Mouse (Mus musculus): ENCODE measurements around the gene Gm2004. TPM values are rescaled to one million over a fixed set of nuclear protein-coding genes. Genes with fewer than 3 reads are reported as not detected.
"Not testable (repeated sequence)": the region's sequence is repeated elsewhere in the genome, so short reads cannot be mapped to it uniquely, and the experiment has no call there.

Gene Gm2004
- not detected in 2 replicates for polyA plus RNA-seq (2012; rRNA removed)

- WGBS = no CpG with 5 or more reads among the region's 2 CpGs
- H3K27ac ChIP-seq (ENCODE audit: insufficient read depth, low read depth, low read length); H3K36me3 ChIP-seq (ENCODE audit: control insufficient read depth, insufficient read depth, low read length); H3K4me3 ChIP-seq (ENCODE audit: low read depth, low read length); H3K27me3 ChIP-seq (ENCODE audit: control insufficient read depth, insufficient read depth, low read length); H3K4me1 ChIP-seq (ENCODE audit: control insufficient read depth, insufficient read depth, insufficient read length, low read length): not testable (repeated sequence)
These were observed at the start of gene Gm2004 for GRCm38 (mm10) chr2:176149725-176150124. Gm2004 (minus strand) TSS chr2:176149825.

Other genes starting within 250 kb of the Gm2004 start
- gene Zfp966, start 218.7 kb downstream of the Gm2004 start, polyA plus RNA-seq (2012; rRNA removed) = 0.20 TPM in 1 of 2 replicates, not detected in the other
- not detected in 2 replicates for gene Gm2026, start 184.5 kb downstream of the Gm2004 start, polyA plus RNA-seq (2012; rRNA removed)
- 0.09 and 0.10 TPM in 2 replicates for gene 2210418O10Rik, start 76.7 kb upstream of the Gm2004 start, polyA plus RNA-seq (2012; rRNA removed)
- not detected in 2 replicates for gene Gm11009, start 169.7 kb upstream of the Gm2004 start, polyA plus RNA-seq (2012; rRNA removed)

Data from small intestine, adult 2 months (tissue).